Mouse (Mus musculus): ENCODE data around the gene Slc30a6. TPM values are rescaled to one million over a fixed set of nuclear protein-coding genes. Genes with fewer than 3 reads are reported as not detected.
"Not testable (repeated sequence)": the region's sequence is repeated elsewhere in the genome, so short reads cannot be mapped to it uniquely, and the experiment has no call there.

The Slc30a6 gene
- polyA plus RNA-seq, 1 experiment from 2014 or later = 29.5 TPM

- 88% methylated on average over 1 of the region's 1 CpGs for WGBS
- H3K27me3 ChIP-seq = no peaks in the 10 kb centered on the region
- no peak overlapping the region for H3K9ac ChIP-seq
- H3K4me3 ChIP-seq = no peak overlapping the region
- ATAC-seq (ENCODE audit: low FRiP score) = no peak
- no peak overlapping the region for H3K4me2 ChIP-seq
- H3K27ac ChIP-seq = no peak overlapping the region
- no peaks in the 10 kb centered on the region for H3K36me3 ChIP-seq
- H3K9me3 ChIP-seq = no peaks in the 10 kb centered on the region
- H3K4me1 ChIP-seq (replicated peaks) = no peaks in the 10 kb centered on the region
Measured at GRCm38 (mm10) chr17:74454660-74455059, 59.3 kb downstream of the Slc30a6 start.

GRCm38 (mm10) chr17:74455426-74455825 is 60.0 kb downstream of the Slc30a6 start:
- no peaks in the 10 kb centered on the region for H3K36me3 ChIP-seq
- no peak overlapping the region for H3K27ac ChIP-seq
- no peaks in the 10 kb centered on the region for H3K4me1 ChIP-seq (replicated peaks)
- no peak overlapping the region for H3K4me2 ChIP-seq
- 93% methylated on average over 4 of the region's 4 CpGs for WGBS
- H3K27me3 ChIP-seq = no peaks in the 10 kb centered on the region
- H3K9me3 ChIP-seq = no peaks in the 10 kb centered on the region
- H3K4me3 ChIP-seq = no peak overlapping the region
- H3K9ac ChIP-seq = no peak overlapping the region
- ATAC-seq (ENCODE audit: low FRiP score) = no peak

- Histone ChIP-seq H3K27me3 (no peaks in the 10 kb centered on the region), H3K9ac (no peak overlapping the region), H3K9me3 (no peaks in the 10 kb centered on the region), H3K36me3 (no peaks in the 10 kb centered on the region), H3K4me1 (replicated peaks) (no peaks in the 10 kb centered on the region), H3K27ac (no peak overlapping the region), H3K4me2 (no peak overlapping the region), H3K4me3 (no peak overlapping the region)
- ATAC-seq (ENCODE audit: low FRiP score) = no peak
- WGBS = 98% methylated on average over 5 of the region's 5 CpGs
Measured at GRCm38 (mm10) chr17:74456825-74457224, 61.4 kb downstream of the Slc30a6 start.

GRCm38 (mm10) chr17:74457972-74458677 is 62.7 kb downstream of the Slc30a6 start:
- H3K4me3 ChIP-seq = no peak overlapping the region
- ATAC-seq (ENCODE audit: low FRiP score) = no peak
- H3K36me3 ChIP-seq = no peaks in the 10 kb centered on the region
- no peaks in the 10 kb centered on the region for H3K4me1 ChIP-seq (replicated peaks)
- H3K4me2 ChIP-seq = no peak overlapping the region
- no peak overlapping the region for H3K9ac ChIP-seq
- 81% methylated on average over 10 of the region's 10 CpGs for WGBS
- no peaks in the 10 kb centered on the region for H3K27me3 ChIP-seq
- no peaks in the 10 kb centered on the region for H3K9me3 ChIP-seq
- H3K27ac ChIP-seq = no peak overlapping the region

GRCm38 (mm10) chr17:74458711-74459408 is 63.5 kb downstream of the Slc30a6 start, which contains the start of gene Nlrc4:
Nlrc4 (minus strand) TSS chr17:74459142.
- H3K36me3 ChIP-seq = no peaks in the 10 kb centered on the region
- H3K9me3 ChIP-seq = no peaks in the 10 kb centered on the region
- no peak within 1 kb of the TSS for H3K4me3 ChIP-seq
- H3K27me3 ChIP-seq = no peaks in the 10 kb centered on the region
- H3K27ac ChIP-seq = no peak within 1 kb of the TSS
- ATAC-seq (ENCODE audit: low FRiP score) = no peak
- H3K4me2 ChIP-seq = no peak within 1 kb of the TSS
- 59% methylated on average over 8 of the region's 8 CpGs for WGBS
- H3K4me1 ChIP-seq (replicated peaks) = no peaks in the 10 kb centered on the region
- no peak within 1 kb of the TSS for H3K9ac ChIP-seq

- Histone ChIP-seq H3K27ac (no peak overlapping the region), H3K27me3 (no peaks in the 10 kb centered on the region), H3K4me3 (no peak overlapping the region), H3K9ac (no peak overlapping the region), H3K9me3 (no peaks in the 10 kb centered on the region), H3K4me1 (replicated peaks) (no peaks in the 10 kb centered on the region), H3K36me3 (no peaks in the 10 kb centered on the region), H3K4me2 (no peak overlapping the region)
- no peak for ATAC-seq (ENCODE audit: low FRiP score)
Measured at GRCm38 (mm10) chr17:74463510-74463909, 68.1 kb downstream of the Slc30a6 start.

GRCm38 (mm10) chr17:74467981-74468380 is 72.6 kb downstream of the Slc30a6 start:
- not testable (repeated sequence) for H3K27ac ChIP-seq; H3K4me3 ChIP-seq; H3K9ac ChIP-seq; H3K4me2 ChIP-seq; ATAC-seq (ENCODE audit: low FRiP score); H3K27me3 ChIP-seq; H3K4me1 ChIP-seq (replicated peaks); H3K36me3 ChIP-seq; H3K9me3 ChIP-seq
- 89% methylated on average over 2 of the region's 2 CpGs for WGBS

- not testable (repeated sequence) for H3K27ac ChIP-seq; H3K9ac ChIP-seq; ATAC-seq (ENCODE audit: low FRiP score); H3K36me3 ChIP-seq; H3K4me3 ChIP-seq; H3K27me3 ChIP-seq; H3K4me1 ChIP-seq (replicated peaks); H3K4me2 ChIP-seq; H3K9me3 ChIP-seq
- WGBS = 79% methylated on average over 6 of the region's 6 CpGs
Measured at GRCm38 (mm10) chr17:74470133-74470532, 74.7 kb downstream of the Slc30a6 start.

Other genes starting within 250 kb of the Slc30a6 start
- 64.0 and 66.7 TPM in 2 replicates for gene Memo1, start 100.1 kb upstream of the Slc30a6 start, polyA plus RNA-seq (2015; fragmentation: Nextera tagmentation; extraction: Ambion mirVana)
- 215 and 218 TPM in 2 replicates for gene Dpy30, start 71.7 kb upstream of the Slc30a6 start, polyA plus RNA-seq (2015; fragmentation: Nextera tagmentation; extraction: Ambion mirVana)
- 25.9 and 27.1 TPM in 2 replicates for gene Spast, start 56.6 kb upstream of the Slc30a6 start, polyA plus RNA-seq (2015; fragmentation: Nextera tagmentation; extraction: Ambion mirVana)
- gene Nlrc4, start 63.5 kb downstream of the Slc30a6 start, polyA plus RNA-seq (2015; fragmentation: Nextera tagmentation; extraction: Ambion mirVana) = 0.29 and 0.53 TPM in 2 replicates
- 49.1 and 52.1 TPM in 2 replicates for gene Yipf4, start 93.9 kb downstream of the Slc30a6 start, polyA plus RNA-seq (2015; fragmentation: Nextera tagmentation; extraction: Ambion mirVana)
- gene Birc6, start 132.7 kb downstream of the Slc30a6 start, polyA plus RNA-seq (2015; fragmentation: Nextera tagmentation; extraction: Ambion mirVana) = 97.4 and 102 TPM in 2 replicates

All from hindbrain, embryonic 13.5 days (tissue).